Mouse (Mus musculus): ENCODE measurements around the gene Strbp. TPM values are rescaled to one million over a fixed set of nuclear protein-coding genes. Genes with fewer than 3 reads are reported as not detected.

Strbp gene
- polyA plus RNA-seq, 1 experiment: 1.8 TPM

- H3K79me3 ChIP-seq (ENCODE audit: low read depth): no peaks in the 10 kb centered on the region
- peaks cover 16% of the 10 kb centered on the region for H3K27me3 ChIP-seq (ENCODE audit: control insufficient read depth, insufficient read depth, insufficient read length)
- no peak overlapping the region for H3K4me3 ChIP-seq (ENCODE audit: insufficient read depth, poor library complexity, severe bottlenecking)
- H3K79me2 ChIP-seq (ENCODE audit: control insufficient read depth, insufficient read depth): no peaks in the 10 kb centered on the region
- H3K36me3 ChIP-seq (ENCODE audit: control insufficient read depth, insufficient read depth): no peaks in the 10 kb centered on the region
- no peak for TF ChIP-seq MYOD1 (IDR thresholded peaks at IDR 0.05; ENCODE audit: control insufficient read depth, insufficient read length, low read depth)
- no peak for TF ChIP-seq USF1 (IDR thresholded peaks at IDR 0.05; ENCODE audit: low read depth)
- no peak for TF ChIP-seq CEBPB (IDR thresholded peaks at IDR 0.05; ENCODE audit: low read depth)
- TF ChIP-seq CTCF (IDR thresholded peaks at IDR 0.05; ENCODE audit: control insufficient read depth, insufficient read depth, insufficient read length): no peak
- no peak for TF ChIP-seq MAX (IDR thresholded peaks at IDR 0.05)
- no peak for TF ChIP-seq FOSL1 (IDR thresholded peaks at IDR 0.05; ENCODE audit: insufficient read depth, low read length, poor library complexity, severe bottlenecking)
- H3ac ChIP-seq (ENCODE audit: control insufficient read depth, insufficient read length, low read depth): no peak overlapping the region
These were observed 42.8 kb upstream of the Strbp start for GRCm38 (mm10) chr2:37746293-37747049.

GRCm38 (mm10) chr2:37744773-37745395 is 41.2 kb upstream of the Strbp start:
- Histone ChIP-seq H3K4me3 (ENCODE audit: insufficient read depth, poor library complexity, severe bottlenecking) (no peak overlapping the region), H3K36me3 (ENCODE audit: control insufficient read depth, insufficient read depth) (no peaks in the 10 kb centered on the region), H3K79me3 (ENCODE audit: low read depth) (no peaks in the 10 kb centered on the region), H3ac (ENCODE audit: control insufficient read depth, insufficient read length, low read depth) (no peak overlapping the region), H3K79me2 (ENCODE audit: control insufficient read depth, insufficient read depth) (no peaks in the 10 kb centered on the region), H3K27me3 (ENCODE audit: control insufficient read depth, insufficient read depth, insufficient read length) (peaks cover 16% of the 10 kb centered on the region)
- TF ChIP-seq CEBPB (IDR thresholded peaks at IDR 0.05; ENCODE audit: low read depth) (no peak), FOSL1 (IDR thresholded peaks at IDR 0.05; ENCODE audit: insufficient read depth, low read length, poor library complexity, severe bottlenecking) (no peak), MYOD1 (IDR thresholded peaks at IDR 0.05; ENCODE audit: control insufficient read depth, insufficient read length, low read depth) (no peak), CTCF (IDR thresholded peaks at IDR 0.05; ENCODE audit: control insufficient read depth, insufficient read depth, insufficient read length) (no peak), USF1 (IDR thresholded peaks at IDR 0.05; ENCODE audit: low read depth) (no peak), MAX (IDR thresholded peaks at IDR 0.05) (no peak), MYOG (IDR thresholded peaks at IDR 0.05; ENCODE audit: control insufficient read depth, extremely low read depth, insufficient read length) (no peak)

GRCm38 (mm10) chr2:37741806-37742554 is 38.3 kb upstream of the Strbp start:
- TF ChIP-seq CTCF (IDR thresholded peaks at IDR 0.05; ENCODE audit: control insufficient read depth, insufficient read depth, insufficient read length): no peak
- no peak for TF ChIP-seq MAX (IDR thresholded peaks at IDR 0.05)
- no peak for TF ChIP-seq USF1 (IDR thresholded peaks at IDR 0.05; ENCODE audit: low read depth)
- TF ChIP-seq FOSL1 (IDR thresholded peaks at IDR 0.05; ENCODE audit: insufficient read depth, low read length, poor library complexity, severe bottlenecking): no peak
- TF ChIP-seq MYOG (IDR thresholded peaks at IDR 0.05; ENCODE audit: control insufficient read depth, extremely low read depth, insufficient read length): no peak
- no peak for TF ChIP-seq MYOD1 (IDR thresholded peaks at IDR 0.05; ENCODE audit: control insufficient read depth, insufficient read length, low read depth)
- no peak for TF ChIP-seq CEBPB (IDR thresholded peaks at IDR 0.05; ENCODE audit: low read depth)
- H3K36me3 ChIP-seq (ENCODE audit: control insufficient read depth, insufficient read depth): no peaks in the 10 kb centered on the region
- no peak overlapping the region for H3K4me3 ChIP-seq (ENCODE audit: insufficient read depth, poor library complexity, severe bottlenecking)
- peaks cover 16% of the 10 kb centered on the region for H3K27me3 ChIP-seq (ENCODE audit: control insufficient read depth, insufficient read depth, insufficient read length)
- H3K79me3 ChIP-seq (ENCODE audit: low read depth): no peaks in the 10 kb centered on the region
- no peak overlapping the region for H3ac ChIP-seq (ENCODE audit: control insufficient read depth, insufficient read length, low read depth)
- H3K79me2 ChIP-seq (ENCODE audit: control insufficient read depth, insufficient read depth): no peaks in the 10 kb centered on the region

- TF ChIP-seq USF1 (IDR thresholded peaks at IDR 0.05; ENCODE audit: low read depth) (no peak), MAX (IDR thresholded peaks at IDR 0.05) (no peak), MYOD1 (IDR thresholded peaks at IDR 0.05; ENCODE audit: control insufficient read depth, insufficient read length, low read depth) (no peak), FOSL1 (IDR thresholded peaks at IDR 0.05; ENCODE audit: insufficient read depth, low read length, poor library complexity, severe bottlenecking) (no peak), CTCF (IDR thresholded peaks at IDR 0.05; ENCODE audit: control insufficient read depth, insufficient read depth, insufficient read length) (no peak), MYOG (IDR thresholded peaks at IDR 0.05; ENCODE audit: control insufficient read depth, extremely low read depth, insufficient read length) (no peak), CEBPB (IDR thresholded peaks at IDR 0.05; ENCODE audit: low read depth) (no peak)
- Histone ChIP-seq H3K4me3 (ENCODE audit: insufficient read depth, poor library complexity, severe bottlenecking) (no peak overlapping the region), H3ac (ENCODE audit: control insufficient read depth, insufficient read length, low read depth) (no peak overlapping the region), H3K36me3 (ENCODE audit: control insufficient read depth, insufficient read depth) (no peaks in the 10 kb centered on the region), H3K27me3 (ENCODE audit: control insufficient read depth, insufficient read depth, insufficient read length) (no peaks in the 10 kb centered on the region), H3K79me3 (ENCODE audit: low read depth) (no peaks in the 10 kb centered on the region), H3K79me2 (ENCODE audit: control insufficient read depth, insufficient read depth) (no peaks in the 10 kb centered on the region)
These were observed 32.1 kb upstream of the Strbp start for GRCm38 (mm10) chr2:37735807-37736188.

- no peak overlapping the region for H3ac ChIP-seq (ENCODE audit: control insufficient read depth, insufficient read length, low read depth)
- no peaks in the 10 kb centered on the region for H3K79me2 ChIP-seq (ENCODE audit: control insufficient read depth, insufficient read depth)
- no peaks in the 10 kb centered on the region for H3K27me3 ChIP-seq (ENCODE audit: control insufficient read depth, insufficient read depth, insufficient read length)
- no peaks in the 10 kb centered on the region for H3K79me3 ChIP-seq (ENCODE audit: low read depth)
- TF ChIP-seq MYOD1 (IDR thresholded peaks at IDR 0.05; ENCODE audit: control insufficient read depth, insufficient read length, low read depth): no peak
- no peak for TF ChIP-seq MAX (IDR thresholded peaks at IDR 0.05)
- no peak for TF ChIP-seq USF1 (IDR thresholded peaks at IDR 0.05; ENCODE audit: low read depth)
- no peak for TF ChIP-seq FOSL1 (IDR thresholded peaks at IDR 0.05; ENCODE audit: insufficient read depth, low read length, poor library complexity, severe bottlenecking)
- TF ChIP-seq MYOG (IDR thresholded peaks at IDR 0.05; ENCODE audit: control insufficient read depth, extremely low read depth, insufficient read length): no peak
- no peak for TF ChIP-seq CEBPB (IDR thresholded peaks at IDR 0.05; ENCODE audit: low read depth)
- TF ChIP-seq CTCF (IDR thresholded peaks at IDR 0.05; ENCODE audit: control insufficient read depth, insufficient read depth, insufficient read length): no peak
- no peak overlapping the region for H3K4me3 ChIP-seq (ENCODE audit: insufficient read depth, poor library complexity, severe bottlenecking)
- no peaks in the 10 kb centered on the region for H3K36me3 ChIP-seq (ENCODE audit: control insufficient read depth, insufficient read depth)
These were observed 31.5 kb upstream of the Strbp start for GRCm38 (mm10) chr2:37734979-37735806.

All from C2C12 (cell line).